Mouse (Mus musculus) G1E (cell line): Measurements from ENCODE around the gene Peak1.

Source experiments
- CTCF ChIP-seq: IDR thresholded peaks from 2 replicates; pipeline ENCODE4 v1.5.1; 2012; ENCODE audit warnings: low read depth, low read length, inconsistent platforms, mixed read lengths
- GATA1 ChIP-seq: IDR thresholded peaks from 2 replicates; pipeline ENCODE4 v1.6.1; 2012; ENCODE audit warnings: borderline replicate concordance, low read length, inconsistent platforms, mixed read lengths
- GATA2 ChIP-seq: IDR thresholded peaks from 2 replicates; pipeline ENCODE4 v1.6.1; 2012; ENCODE audit warnings: low read depth, low read length, inconsistent platforms, borderline replicate concordance
- POLR2AphosphoS5 ChIP-seq: IDR thresholded peaks from 2 replicates; pipeline ENCODE4 v1.6.1; 2012; ENCODE audit warnings: low read depth, low read length, inconsistent platforms; ENCODE audit not compliant: insufficient replicate concordance
- TAL1 ChIP-seq: conservative IDR thresholded peaks from 2 replicates; pipeline ENCODE4 v1.6.1; 2012; ENCODE audit warnings: low read depth, low read length, inconsistent platforms, mixed read lengths

- TF ChIP-seq CTCF (no peak), TAL1 (no peak), GATA1 (no peak), POLR2AphosphoS5 (no peak), GATA2 (no peak)
Measured at GRCm38 (mm10) chr9:56462606-56463005, 44.7 kb upstream of the Peak1 start.
